Mouse (Mus musculus) ovary, postnatal 14 days (tissue): Measurements from ENCODE around the gene Itpripl2.
A peak's percentile ranks its signal among the peaks of the same experiment; 100 is the strongest.

ENCODE experiments used
- DNase-seq: peaks from one replicate; pipeline ENCODE4 v3.0.0; 2022; ENCODE audit warnings: low spot score

Itpripl2 gene

DNA sequence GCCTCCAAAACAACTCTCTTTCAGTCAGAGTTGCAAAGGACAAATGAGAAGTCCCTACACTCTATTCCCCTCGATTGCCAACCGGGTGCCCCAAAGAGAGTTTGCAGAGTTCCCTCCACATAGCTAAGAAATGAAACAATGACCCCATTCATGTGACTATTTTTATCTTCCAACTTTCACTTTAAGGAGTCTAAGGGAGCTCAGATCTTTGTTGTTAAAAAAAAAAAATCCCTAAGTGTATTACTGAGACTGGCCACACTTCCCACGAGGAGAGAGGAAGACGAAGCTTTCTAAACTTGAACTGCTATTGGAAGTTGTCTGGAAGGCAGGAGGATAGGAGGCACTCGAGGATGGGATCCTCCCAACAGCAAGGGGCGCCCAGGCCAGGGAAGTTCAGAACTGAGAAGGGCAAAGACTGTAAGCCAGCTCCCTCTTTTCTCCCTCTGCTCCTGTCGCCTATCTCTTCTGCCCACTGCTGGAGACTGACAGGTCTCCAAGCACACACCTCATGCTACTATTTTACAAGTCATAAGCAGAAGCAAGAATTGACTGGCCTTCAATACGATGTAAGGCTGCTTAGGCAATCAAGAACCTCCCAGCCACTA is 3.6 kb downstream of the Itpripl2 start:
- no peak for DNase-seq

DNA sequence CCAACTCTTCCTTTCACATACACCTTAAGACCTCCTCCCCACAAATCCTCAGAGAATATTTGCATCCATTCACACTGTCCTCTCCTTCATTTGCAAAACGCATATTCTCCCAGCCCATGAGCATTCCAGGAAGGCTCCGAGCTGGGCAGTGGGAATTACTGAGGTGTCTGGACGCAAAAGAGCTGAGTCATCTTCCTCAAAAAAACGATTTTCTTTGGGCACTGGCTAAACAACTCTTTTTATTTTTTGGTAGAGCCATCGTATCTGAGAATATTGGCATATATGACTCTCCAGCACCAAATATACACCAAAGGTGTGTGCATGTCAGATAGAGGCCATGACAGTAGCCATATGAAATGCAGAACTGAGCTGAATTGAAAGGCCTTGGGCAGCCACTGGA is 4.9 kb downstream of the Itpripl2 start:
- DNase-seq: no peak

GRCm38 (mm10) chr7:118483996-118484395 is 7.8 kb downstream of the Itpripl2 start:
- no peak for DNase-seq

- no peak for DNase-seq
Measured at GRCm38 (mm10) chr7:118482001-118482400, 9.8 kb downstream of the Itpripl2 start.

- DNase-seq: no peak
Measured at GRCm38 (mm10) chr7:118481047-118481810, 10.5 kb downstream of the Itpripl2 start.

GRCm38 (mm10) chr7:118480160-118480709 is 11.5 kb downstream of the Itpripl2 start:
- DNase-seq: no peak

DNA sequence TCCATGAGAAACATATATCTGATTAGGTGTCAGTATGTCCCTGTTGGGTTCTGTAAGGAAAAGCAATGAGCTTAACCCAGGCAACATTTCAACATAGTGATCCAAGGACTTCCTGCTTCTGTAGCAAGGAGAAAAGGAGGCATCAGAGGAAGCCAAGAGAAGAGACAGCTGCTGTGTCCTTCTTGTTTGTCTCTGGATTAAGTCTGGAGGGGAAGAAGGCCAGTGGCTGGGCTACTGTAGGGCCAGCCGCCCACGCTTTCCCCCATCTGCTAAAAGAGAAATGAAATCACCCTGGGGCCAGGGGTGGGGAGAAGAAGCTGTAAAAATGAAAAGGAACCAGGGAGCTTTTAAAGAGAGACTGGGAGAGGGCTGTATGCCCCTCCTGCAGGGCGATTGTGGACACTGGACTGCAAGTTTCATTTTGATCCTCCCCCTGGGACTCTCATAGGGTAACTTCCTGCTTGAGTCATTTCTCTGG is 12.9 kb downstream of the Itpripl2 start:
- DNase-seq: peak; percentile 32

DNA sequence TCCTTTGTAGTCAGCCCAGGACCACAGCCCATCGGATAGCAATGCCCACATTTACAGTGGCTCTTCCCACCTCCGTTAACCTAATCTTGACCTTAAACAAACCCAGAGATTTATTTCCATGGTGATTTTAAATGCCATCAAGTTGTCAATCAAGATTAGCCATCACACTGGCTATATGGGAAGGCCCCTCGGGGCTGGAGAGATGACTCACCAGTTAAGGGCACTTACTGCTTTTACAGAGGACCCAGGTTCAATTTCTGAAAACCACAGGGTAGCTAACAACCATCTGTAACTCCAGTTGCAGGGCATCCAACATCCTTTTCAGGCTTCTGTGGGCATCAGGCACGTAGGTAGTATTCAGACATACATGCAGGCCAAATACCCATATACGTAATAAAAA is 15.3 kb downstream of the Itpripl2 start:
- DNase-seq: no peak

DNA sequence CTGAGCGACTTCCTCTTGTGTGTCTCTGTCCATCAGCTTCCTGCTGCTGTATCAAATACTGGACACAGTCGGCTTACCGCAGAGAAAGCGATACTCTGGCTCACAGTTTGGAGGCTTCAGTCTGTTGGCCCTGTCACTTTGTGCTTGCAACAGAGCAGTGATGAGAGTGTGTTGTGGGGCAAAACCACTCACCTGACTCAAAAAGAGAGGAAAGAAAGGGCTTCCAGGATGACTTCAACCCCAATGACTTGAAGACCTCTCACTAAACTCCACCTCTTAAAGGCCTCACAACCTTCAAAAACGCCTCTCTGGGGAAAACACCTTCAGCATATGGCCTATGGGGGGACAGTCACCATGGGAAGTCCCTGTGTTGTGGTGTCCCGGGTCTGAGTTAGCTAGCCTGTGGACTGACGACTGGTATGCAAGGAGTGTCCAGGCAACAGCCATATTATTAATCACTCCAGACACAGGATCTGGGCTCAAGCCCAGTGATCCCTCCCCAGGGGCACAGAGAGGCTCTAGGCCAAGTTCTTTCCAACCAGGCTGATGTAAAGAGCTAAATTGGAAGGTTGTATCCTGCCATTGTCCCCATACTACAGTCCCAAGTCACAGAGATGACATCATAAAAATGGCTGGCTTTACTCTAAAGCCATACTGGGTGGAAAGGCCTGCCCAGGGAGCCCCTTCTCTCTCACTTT is 16.6 kb downstream of the Itpripl2 start:
- no peak for DNase-seq

DNA sequence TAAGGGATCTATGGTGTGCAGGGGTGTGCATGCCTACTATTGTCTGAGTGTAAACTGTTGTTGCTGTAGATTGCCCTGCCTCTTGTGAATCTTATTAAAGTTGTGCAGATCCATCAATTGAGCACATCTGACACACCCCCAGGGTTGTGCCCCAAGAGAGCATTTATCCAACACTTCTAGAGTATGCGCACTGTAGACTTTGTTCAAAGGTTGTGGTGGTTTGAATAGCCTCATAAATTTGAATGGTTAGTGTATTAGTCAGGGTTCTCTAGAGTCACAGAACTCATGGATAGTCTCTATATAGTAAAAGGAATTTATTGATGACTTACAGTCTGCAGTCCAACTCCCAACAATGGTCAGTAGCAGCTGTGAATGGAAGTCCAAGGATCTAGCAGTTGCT is 18.9 kb downstream of the Itpripl2 start:
- no peak for DNase-seq

DNA sequence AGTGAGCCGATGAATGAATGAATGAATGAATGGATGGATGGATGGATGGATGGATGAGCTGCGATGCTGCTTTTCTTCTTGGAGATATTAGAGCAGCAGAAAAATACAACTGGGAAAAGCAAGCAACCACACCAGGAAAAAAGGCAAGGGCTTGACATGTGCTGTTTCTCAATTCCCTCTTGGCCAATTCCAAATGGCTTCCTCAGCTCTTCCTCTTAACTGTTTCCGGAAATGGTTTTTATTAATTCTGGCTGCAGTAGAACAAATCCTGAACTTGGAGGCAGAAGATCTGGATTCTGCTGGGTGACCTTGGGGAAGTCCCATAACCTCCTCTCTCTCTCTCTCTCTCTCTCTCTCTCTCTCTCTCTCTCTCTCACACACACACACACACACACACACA is 23.7 kb downstream of the Itpripl2 start:
- DNase-seq: no peak

DNA sequence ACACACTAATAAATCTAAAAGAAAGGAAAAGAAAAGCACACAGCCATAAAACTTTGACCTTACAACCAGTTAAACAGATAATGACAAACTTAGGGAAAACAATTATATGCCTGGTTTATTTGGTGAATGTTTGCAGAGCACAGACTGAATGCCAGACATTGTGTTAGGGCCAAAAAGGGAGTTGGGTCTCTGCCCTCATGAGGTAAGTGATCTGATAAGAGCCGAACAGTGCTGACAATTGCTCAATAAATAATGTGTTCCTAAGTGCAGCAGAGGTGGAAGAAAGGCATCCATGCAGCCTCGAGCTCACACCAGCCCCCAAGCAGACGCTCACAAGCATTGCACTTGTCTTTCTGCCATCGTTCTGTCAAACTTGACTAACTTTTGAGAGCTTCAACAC is 27.3 kb downstream of the Itpripl2 start:
- DNase-seq: no peak

DNA sequence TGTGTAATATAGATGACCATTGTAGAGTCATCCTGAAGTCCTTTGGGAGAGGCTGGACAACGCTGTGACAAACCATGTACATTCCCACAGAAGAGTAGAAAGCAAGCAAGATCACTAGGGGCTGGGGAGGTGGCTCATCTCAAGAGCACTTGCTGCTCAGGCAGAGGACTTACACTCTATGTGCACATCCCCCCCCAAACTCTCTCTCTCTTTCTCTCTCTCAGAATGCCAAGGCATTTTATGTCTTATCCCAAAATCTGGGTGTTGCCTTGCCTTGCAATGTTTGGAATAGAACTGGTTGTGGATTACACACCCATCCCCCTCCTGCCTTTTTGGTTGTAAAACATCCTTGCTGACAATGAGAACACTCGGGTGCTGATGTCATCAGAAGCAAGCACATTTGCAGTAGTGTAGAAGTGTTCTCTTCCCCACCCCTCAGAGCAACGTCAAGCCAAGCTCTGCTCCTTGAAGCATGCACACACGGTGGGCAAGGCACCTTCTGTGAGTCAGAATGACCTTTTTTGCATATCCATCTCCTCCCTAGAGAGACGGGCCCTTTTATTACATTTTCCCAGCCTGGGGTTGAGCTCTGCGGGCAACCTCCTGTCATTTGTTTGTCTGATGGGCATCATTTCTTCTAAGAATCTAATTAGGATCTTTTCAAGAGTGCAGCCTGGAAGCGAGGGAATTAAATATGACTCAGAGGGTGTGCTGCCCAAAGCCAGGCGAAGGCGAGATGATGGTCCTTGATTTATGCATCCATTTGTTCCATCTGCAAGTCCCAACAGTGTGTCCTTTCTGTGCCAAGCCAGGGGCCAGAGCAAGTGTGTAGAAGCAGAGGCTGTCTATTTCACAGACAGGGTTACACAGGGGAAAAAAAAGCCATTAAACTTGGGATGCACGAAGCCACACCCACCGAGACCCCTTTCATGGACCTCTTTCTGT is 28.7 kb downstream of the Itpripl2 start:
- no peak for DNase-seq

GRCm38 (mm10) chr7:118461400-118462136 is 30.2 kb downstream of the Itpripl2 start:
- no peak for DNase-seq

DNA sequence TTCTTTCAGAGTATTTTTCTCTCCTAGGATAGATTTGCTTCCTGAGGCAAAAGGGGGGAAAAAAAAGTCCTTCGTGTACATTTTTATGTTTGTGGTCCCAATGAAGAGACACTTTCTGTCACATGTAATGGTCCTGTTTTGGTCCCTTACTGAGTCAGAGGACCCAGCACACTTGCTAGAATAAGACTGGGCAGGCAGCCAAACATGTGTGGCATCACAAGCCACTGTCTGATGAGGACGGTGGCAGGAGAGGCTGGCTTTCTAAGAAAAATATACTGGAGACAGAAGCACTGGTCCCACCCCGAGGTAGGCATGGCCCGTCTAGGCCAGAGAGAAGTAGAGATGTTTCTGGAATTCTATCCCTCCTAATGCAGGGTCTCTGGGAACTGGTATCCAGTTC is 38.1 kb downstream of the Itpripl2 start:
- no peak for DNase-seq

GRCm38 (mm10) chr7:118452940-118453339 is 38.8 kb downstream of the Itpripl2 start:
- DNase-seq: no peak

- peak; percentile 33 for DNase-seq
Measured at GRCm38 (mm10) chr7:118448134-118448967, 43.4 kb downstream of the Itpripl2 start, which contains the start of gene Syt17. TSS of gene Syt17 (minus strand) at chr7:118448222.

DNA sequence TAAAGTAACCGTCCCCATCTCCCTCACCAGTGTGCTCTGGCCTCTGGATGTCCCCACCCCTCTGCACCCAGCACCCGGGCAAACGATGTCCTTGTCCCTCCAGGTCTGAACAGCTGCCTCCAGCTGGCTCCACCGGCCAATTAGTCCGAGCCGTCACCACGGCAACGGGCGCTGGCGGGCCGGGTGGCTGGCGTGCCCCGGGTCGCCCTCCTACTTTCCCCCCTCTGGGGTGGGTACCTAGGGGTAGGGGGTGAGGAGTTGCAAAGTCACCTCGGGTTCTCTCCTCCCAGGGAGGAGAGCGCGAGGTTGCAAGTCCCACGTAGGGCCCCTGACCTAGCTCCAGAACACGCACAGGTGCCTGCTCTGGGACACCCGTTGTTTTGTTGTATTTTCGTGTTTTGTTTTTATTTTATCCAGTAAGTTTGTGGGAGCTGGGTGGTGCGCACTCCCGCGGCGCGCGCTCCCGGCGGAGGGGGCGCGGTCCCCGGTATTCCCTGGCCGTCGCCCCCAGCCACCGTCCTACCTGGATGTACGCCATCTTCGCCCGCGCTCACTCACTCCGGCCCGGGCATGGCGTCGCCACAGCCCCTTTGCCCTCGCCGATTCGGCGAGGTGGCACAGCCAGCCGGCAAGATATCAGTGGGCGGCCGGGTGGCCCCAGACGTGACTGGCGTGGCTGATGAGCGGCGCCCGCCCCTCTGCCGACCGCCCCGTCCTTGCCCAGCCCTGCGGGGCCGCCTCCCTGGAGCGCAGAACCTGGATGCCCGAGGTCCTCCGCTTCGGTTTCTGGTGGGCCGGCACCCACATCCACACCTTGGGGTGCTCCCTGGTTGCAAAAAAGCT is 44.3 kb downstream of the Itpripl2 start:
- peak; percentile 15 for DNase-seq

GRCm38 (mm10) chr7:118443895-118444485 is 47.8 kb downstream of the Itpripl2 start:
- DNase-seq: no peak
